ENCODE assay signal across 19 mouse cellular contexts in genomic region chr11:99144940-99145339, GRCm38 (mm10). TPM values are rescaled to one million over a fixed set of nuclear protein-coding genes. Genes with fewer than 3 reads are reported as not detected.
DNase-seq lines count a peak whose midpoint lies in the region; ATAC-seq and TF ChIP-seq lines count a peak whose summit lies in the region.
"Had no signal": no experiment of that assay in that cellular context is flagged by ENCODE, and none has a peak within 500 bp of the region (broad histone marks: within the 10 kb centered on the region; RNA-seq: fewer than 3 reads in every experiment).

No protein-coding gene starts in this region.

- WGBS in heart, embryonic 13.5 days, result 67% methylated on average over 23 of the region's 23 CpGs
- WGBS in spleen, adult 2 months, result 77% methylated on average over 23 of the region's 23 CpGs
- WGBS in embryonic facial prominence, embryonic 10.5 days, result 91% methylated on average over 23 of the region's 23 CpGs
- WGBS in kidney, embryonic 16.5 days, result 84% methylated on average over 23 of the region's 23 CpGs

- H3K27ac ChIP-seq in heart, embryonic 13.5 days (replicated peaks), result no peak overlapping the region
- H3K27ac ChIP-seq in spleen, adult 2 months (ENCODE audit: insufficient read depth, low read length), result peak overlapping the region; percentile 80
- peak overlapping the region; percentile 85 for H3K27ac ChIP-seq in embryonic facial prominence, embryonic 10.5 days (replicated peaks)
- H3K27ac ChIP-seq in kidney, embryonic 16.5 days (ENCODE audit: low read length), result no peak overlapping the region
- H3K27ac ChIP-seq: forebrain, embryonic 15.5 days; hindbrain, embryonic 15.5 days; stomach, postnatal 0 days had no signal

- H3K4me3 ChIP-seq in heart, embryonic 13.5 days, result no peak overlapping the region
- no peak overlapping the region for H3K4me3 ChIP-seq in spleen, adult 2 months (ENCODE audit: extremely low read depth, insufficient read depth, insufficient read length)
- no peak overlapping the region for H3K4me3 ChIP-seq in embryonic facial prominence, embryonic 10.5 days
- no peak overlapping the region for H3K4me3 ChIP-seq in kidney, embryonic 16.5 days (ENCODE audit: low read length)
- H3K4me3 ChIP-seq: erythroblast, embryonic 14.5 days; forebrain, embryonic 15.5 days; hindbrain, embryonic 15.5 days had no signal

- no peaks in the 10 kb centered on the region for H3K9me3 ChIP-seq in heart, embryonic 13.5 days
- no peaks in the 10 kb centered on the region for H3K9me3 ChIP-seq in embryonic facial prominence, embryonic 10.5 days
- no peaks in the 10 kb centered on the region for H3K9me3 ChIP-seq in kidney, embryonic 16.5 days (ENCODE audit: low read length)
- H3K9me3 ChIP-seq: forebrain, embryonic 15.5 days; hindbrain, embryonic 15.5 days had no signal

- H3K4me2 ChIP-seq in heart, embryonic 13.5 days, result peak overlapping the region; percentile 38
- no peak overlapping the region for H3K4me2 ChIP-seq in kidney, embryonic 16.5 days (replicated peaks; ENCODE audit: low read depth, low read length)
- H3K4me2 ChIP-seq: forebrain, embryonic 15.5 days; hindbrain, embryonic 15.5 days had no signal

- no peak for TF ChIP-seq CTCF in spleen, adult 2 months (IDR thresholded peaks at IDR 0.05; ENCODE audit: extremely low read depth, insufficient read depth, insufficient read length, insufficient replicate concordance)

- H3K27me3 ChIP-seq in heart, embryonic 13.5 days (replicated peaks), result no peaks in the 10 kb centered on the region
- no peaks in the 10 kb centered on the region for H3K27me3 ChIP-seq in spleen, adult 2 months (ENCODE audit: control insufficient read depth, insufficient read depth, low read length)
- H3K27me3 ChIP-seq in embryonic facial prominence, embryonic 10.5 days (replicated peaks; ENCODE audit: low read depth, poor library complexity, severe bottlenecking), result no peaks in the 10 kb centered on the region
- H3K27me3 ChIP-seq in kidney, embryonic 16.5 days (ENCODE audit: insufficient read depth, low read length), result no peaks in the 10 kb centered on the region
- H3K27me3 ChIP-seq: forebrain, embryonic 15.5 days; hindbrain, embryonic 15.5 days had no signal

- 0 out of 2 replicates have a peak overlapping the region, but pooled peaks have one; percentile 11 for H3K9ac ChIP-seq in heart, embryonic 13.5 days
- H3K9ac ChIP-seq in kidney, embryonic 16.5 days (replicated peaks; ENCODE audit: low read length), result no peak overlapping the region
- H3K9ac ChIP-seq: forebrain, embryonic 15.5 days; hindbrain, embryonic 15.5 days; liver, postnatal 0 days had no signal

- no peak for DNase-seq in heart, adult 8-10 months (ENCODE audit: low spot score)
- no peak for DNase-seq in spleen, adult 2 months (ENCODE audit: low read depth in 1 of 2, low spot score in 2 of 2)
- no peak for DNase-seq in spleen, postnatal 4 days (ENCODE audit: low spot score in 2 of 2)
- no peak for DNase-seq in embryonic facial prominence, embryonic 10.5 days (ENCODE audit: low spot score)
- peak; percentile 78 for DNase-seq in naive thymus-derived CD4-positive, alpha-beta T cell, adult 2 months (ENCODE audit: low read depth)
- DNase-seq: cerebellum, adult 11-12 months; kidney, adult 18-20 months; kidney, postnatal 14 days; liver; liver, postnatal 0 days; lung, postnatal 14 days; right cerebral cortex, postnatal 14 days had no signal

- peaks cover 56% of the 10 kb centered on the region for H3K4me1 ChIP-seq in heart, embryonic 13.5 days
- peaks cover 56% of the 10 kb centered on the region for H3K4me1 ChIP-seq in spleen, adult 2 months (ENCODE audit: control insufficient read depth, insufficient read depth, insufficient read length)
- H3K4me1 ChIP-seq in embryonic facial prominence, embryonic 10.5 days, result peaks cover 85% of the 10 kb centered on the region
- peaks cover 50% of the 10 kb centered on the region for H3K4me1 ChIP-seq in kidney, embryonic 16.5 days (ENCODE audit: insufficient read depth, low read length)

- no peak for TF ChIP-seq POLR2A in spleen, adult 2 months (IDR thresholded peaks at IDR 0.05; ENCODE audit: low read depth, low read length)

- H3K36me3 ChIP-seq in heart, embryonic 13.5 days, result no peaks in the 10 kb centered on the region
- peaks cover 46% of the 10 kb centered on the region for H3K36me3 ChIP-seq in spleen, adult 2 months (ENCODE audit: control insufficient read depth, insufficient read depth, low read length)
- no peaks in the 10 kb centered on the region for H3K36me3 ChIP-seq in embryonic facial prominence, embryonic 10.5 days (replicated peaks)
- no peaks in the 10 kb centered on the region for H3K36me3 ChIP-seq in kidney, embryonic 16.5 days (ENCODE audit: insufficient read depth, low read length)
- H3K36me3 ChIP-seq: forebrain, embryonic 15.5 days; hindbrain, embryonic 15.5 days had no signal

- no peak for ATAC-seq in heart, embryonic 13.5 days (ENCODE audit: extremely low read depth, insufficient number of reproducible peaks, low FRiP score, low TSS enrichment)
- ATAC-seq in kidney, embryonic 16.5 days (ENCODE audit: low FRiP score, low TSS enrichment), result no peak
- ATAC-seq: forebrain, embryonic 15.5 days; liver, postnatal 0 days had no signal

RNA-seq across cellular contexts. Expression of gene Ccr7, which starts 9.9 kb away (rescaled TPM):
- 0.14 and 0.23 TPM in 2 replicates for polyA plus RNA-seq in heart, embryonic 13.5 days (2015; fragmentation: Nextera tagmentation; extraction: Ambion mirVana)
- total RNA-seq in heart, adult 8-10 months (2022), result under 1 TPM in 3 of 4 experiments, not detected in 1; 0.14 to 0.57 (median 0.25) TPM
- polyA plus RNA-seq in spleen, adult 2 months (2012; rRNA removed), result 135 and 194 TPM in 2 replicates
- 0.50 and 0.78 TPM in 2 replicates for polyA plus RNA-seq in embryonic facial prominence, embryonic 10.5 days (2016; fragmentation: Nextera tagmentation; extraction: Ambion mirVana)
- 0.19 and 0.41 TPM in 2 replicates for polyA plus RNA-seq in kidney, embryonic 16.5 days (2015; fragmentation: Nextera tagmentation; extraction: Ambion mirVana)
- polyA plus RNA-seq: erythroblast, embryonic 14.5 days; forebrain, embryonic 15.5 days; neural tube, embryonic 14.5 days had no signal

RNA-seq across cellular contexts. Expression of gene Tns4, which starts 55.8 kb away (rescaled TPM):
- 0.15 and 0.21 TPM in 2 replicates for polyA plus RNA-seq in heart, embryonic 13.5 days (2015; fragmentation: Nextera tagmentation; extraction: Ambion mirVana)
- total RNA-seq in heart, adult 8-10 months (2022), result under 1 TPM; 0.06 to 0.43 (median 0.16) TPM
- 1.3 and 2.2 TPM in 2 replicates for polyA plus RNA-seq in spleen, adult 2 months (2012; rRNA removed)
- 0.96 and 1.0 TPM in 2 replicates for polyA plus RNA-seq in embryonic facial prominence, embryonic 10.5 days (2016; fragmentation: Nextera tagmentation; extraction: Ambion mirVana)
- polyA plus RNA-seq in kidney, embryonic 16.5 days (2015; fragmentation: Nextera tagmentation; extraction: Ambion mirVana), result 0.17 and 0.22 TPM in 2 replicates
- polyA plus RNA-seq: erythroblast, embryonic 14.5 days; forebrain, embryonic 15.5 days; neural tube, embryonic 14.5 days had no signal

Comparison
In these comparisons a context has a peak if more than half of its experiments do, and no peak if none do; other contexts are left out.
1. H3K27ac ChIP-seq: peak in spleen, adult 2 months (single experiment) and embryonic facial prominence, embryonic 10.5 days (single experiment); none in heart, embryonic 13.5 days (single experiment) and kidney, embryonic 16.5 days (single experiment).
2. RNA of gene Ccr7, which starts 9.9 kb away (polyA plus RNA-seq): 135 to 194 TPM in spleen, adult 2 months; 0.50 to 0.78 TPM in embryonic facial prominence, embryonic 10.5 days, 0.19 to 0.41 TPM in kidney, embryonic 16.5 days and 0.14 to 0.23 TPM in heart, embryonic 13.5 days; every median in the first group is over 10 times any median in the second.